Comparison of ENCODE assay signal across 28 mouse cellular contexts in the genomic region with DNA sequence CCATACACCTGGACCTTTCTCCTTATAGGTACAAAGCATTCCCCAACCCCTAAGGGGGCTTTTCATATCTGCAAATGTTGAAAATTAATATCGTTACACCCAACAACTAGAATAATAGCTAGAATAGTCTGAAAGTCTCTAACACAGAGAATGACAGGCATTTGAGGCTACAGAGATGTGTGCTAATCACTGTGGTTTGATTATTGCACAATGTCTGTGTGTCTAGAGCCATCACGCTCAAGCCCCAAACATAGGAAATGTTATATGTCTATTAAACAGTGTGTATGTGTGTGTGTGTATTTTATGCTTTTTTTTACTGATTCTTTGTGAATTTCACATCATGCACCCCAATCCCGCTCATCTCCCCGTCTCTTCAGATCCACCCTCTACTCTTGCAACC.
DNase-seq lines count a peak whose midpoint lies in the region; ATAC-seq and TF ChIP-seq lines count a peak whose summit lies in the region.
"Had no signal": no experiment of that assay in that cellular context is flagged by ENCODE, and none has a peak within 500 bp of the region (broad histone marks: within the 10 kb centered on the region; RNA-seq: fewer than 3 reads in every experiment).

No protein-coding gene starts in this region.

- no peak overlapping the region for H3K4me3 ChIP-seq in liver, adult 2 months (ENCODE audit: insufficient read depth, low read depth, low read length)
- no peak overlapping the region for H3K4me3 ChIP-seq in liver, embryonic 11.5 days (ENCODE audit: low read depth, low read length)
- H3K4me3 ChIP-seq: embryonic facial prominence, embryonic 10.5 days; embryonic facial prominence, embryonic 13.5 days; erythroblast, embryonic 14.5 days; forebrain, embryonic 13.5 days had no signal

- H3K27me3 ChIP-seq in liver, adult 2 months (ENCODE audit: control insufficient read depth, insufficient read depth, low read length): no peaks in the 10 kb centered on the region
- H3K27me3 ChIP-seq in liver, embryonic 11.5 days (replicated peaks; ENCODE audit: control insufficient read depth, insufficient read depth, low read length): no peaks in the 10 kb centered on the region
- H3K27me3 ChIP-seq: embryonic facial prominence, embryonic 13.5 days; forebrain, embryonic 13.5 days had no signal

- no peaks in the 10 kb centered on the region for H3K9me3 ChIP-seq in liver, embryonic 11.5 days (ENCODE audit: control insufficient read depth, low read length)
- H3K9me3 ChIP-seq: embryonic facial prominence, embryonic 13.5 days had no signal

- no peak overlapping the region for H3K27ac ChIP-seq in liver, adult 2 months (replicated peaks; ENCODE audit: insufficient read depth, low read depth, low read length)
- no peak overlapping the region for H3K27ac ChIP-seq in liver, embryonic 11.5 days (ENCODE audit: low read depth, low read length)
- H3K27ac ChIP-seq: embryonic facial prominence, embryonic 10.5 days; embryonic facial prominence, embryonic 13.5 days; forebrain, embryonic 13.5 days; hindbrain, embryonic 14.5 days; hindbrain, postnatal 0 days had no signal

- TF ChIP-seq POLR2A in liver, adult 2 months (IDR thresholded peaks at IDR 0.05; ENCODE audit: extremely low read depth, insufficient read depth, low read length): no peak

- H3K4me2 ChIP-seq in liver, embryonic 11.5 days: no peak overlapping the region
- H3K4me2 ChIP-seq: embryonic facial prominence, embryonic 13.5 days; forebrain, embryonic 13.5 days; heart, embryonic 11.5 days; hindbrain, embryonic 14.5 days had no signal

- peak; percentile 43 for DNase-seq in liver, adult 2 months (ENCODE audit: extremely low read depth, low read depth, low spot score)
- no peak for DNase-seq in liver, embryonic 11.5 days (ENCODE audit: low spot score)
- DNase-seq in heart, postnatal 36 days: no peak
- no peak for DNase-seq in layer of hippocampus, adult 11-12 months (ENCODE audit: low spot score)
- DNase-seq: adrenal gland, adult 2 months; adrenal gland, postnatal 14 days; B cell, adult 2 months; cerebellum, adult 11 months; cerebellum, adult 2 months; cerebellum, adult 9-11 months; cerebellum, postnatal 25 days; embryo, embryonic 11 days; gastrocnemius, postnatal 10 days; gastrocnemius, postnatal 36 days; heart, adult 11 months; heart, postnatal 4 days had no signal

- no peak for TF ChIP-seq CTCF in liver, adult 2 months (IDR thresholded peaks at IDR 0.05; ENCODE audit: low read depth, low read length)

- H3K4me1 ChIP-seq in liver, adult 2 months (ENCODE audit: control insufficient read depth, insufficient read depth, low read length): 0 out of 2 replicates have a peak, but pooled peaks cover 2% of the 10 kb centered on the region
- H3K4me1 ChIP-seq in liver, embryonic 11.5 days (replicated peaks; ENCODE audit: control insufficient read depth, insufficient read depth, low read length): no peaks in the 10 kb centered on the region
- H3K4me1 ChIP-seq: forebrain, embryonic 13.5 days had no signal

- no peak for ATAC-seq in liver, embryonic 11.5 days (replicated peaks; ENCODE audit: low FRiP score)
- peak; percentile 47; the same call in 1 of the 2 replicates for ATAC-seq in common myeloid progenitor, adult 5-6 weeks (replicated peaks; ENCODE audit: low read depth, poor library complexity, severe bottlenecking)
- peak; percentile 77 for ATAC-seq in megakaryocyte progenitor cell, adult 5-6 weeks (replicated peaks; ENCODE audit: poor library complexity)
- ATAC-seq: CD4-positive, CD25-positive, alpha-beta regulatory T cell, adult 4 months; forebrain, embryonic 13.5 days; forebrain, embryonic 16.5 days; hindbrain, postnatal 0 days; inflammation-experienced regulatory T-cells, adult 6 months had no signal

- 70% methylated on average over 4 of the region's 4 CpGs for WGBS in liver, adult 2 months
- 77% methylated on average over 4 of the region's 4 CpGs for WGBS in liver, embryonic 11.5 days

- H3K9ac ChIP-seq in liver, adult 2 months (ENCODE audit: low read depth, low read length): no peak overlapping the region
- no peak overlapping the region for H3K9ac ChIP-seq in liver, embryonic 11.5 days (ENCODE audit: low read depth, low read length)
- H3K9ac ChIP-seq: embryonic facial prominence, embryonic 13.5 days; forebrain, embryonic 13.5 days; hindbrain, embryonic 14.5 days had no signal

- intact Hi-C loops in heart, postnatal 36 days (cut with DNase I): no loop called here

- no peaks in the 10 kb centered on the region for H3K36me3 ChIP-seq in liver, adult 2 months (ENCODE audit: control insufficient read depth, insufficient read depth, low read length)
- H3K36me3 ChIP-seq in liver, embryonic 11.5 days (ENCODE audit: control insufficient read depth, insufficient read depth, low read length): no peaks in the 10 kb centered on the region
- H3K36me3 ChIP-seq: embryonic facial prominence, embryonic 10.5 days; embryonic facial prominence, embryonic 13.5 days had no signal

- no peaks in the 10 kb centered on the region for H3K79me2 ChIP-seq in liver, adult 2 months (ENCODE audit: control insufficient read depth, insufficient read depth, low read length)
